Mouse (Mus musculus) heart, embryonic 14.5 days (tissue): ENCODE data around the gene Gm49369. TPM values are rescaled to one million over a fixed set of nuclear protein-coding genes. Genes with fewer than 3 reads are reported as not detected.

Source experiments
- ATAC-seq: fragments of 200-750 bp; cut with Nextera tagmentation; 2 replicates; pipeline ENCODE4 v1.8.0; 2017; ENCODE audit warnings: low read depth, moderate TSS enrichment; ENCODE audit not compliant: insufficient number of reproducible peaks, insufficient read depth, low FRiP score
- H3K27ac ChIP-seq, 2 experiments: fragments of 200-500 bp in 1 of 2; fragments of 300-500 bp in 1 of 2; sonication (generic) in 1 of 2; replicated peaks in 1 of 2; 2 replicates each; pipeline ENCODE4 v1.5.1; 2012 to 2014; ENCODE audit warnings: low read depth in 2 of 2, low read length in 2 of 2, control low read depth in 1 of 2, mild to moderate bottlenecking in 1 of 2, mixed read lengths in 1 of 2; ENCODE audit not compliant: control insufficient read depth in 1 of 2, insufficient read depth in 1 of 2
- H3K27me3 ChIP-seq: fragments of 300-500 bp; sonication (generic); 2 replicates; pipeline ENCODE4 v1.6.1; 2014; ENCODE audit warnings: mild to moderate bottlenecking, low read length, control low read depth; ENCODE audit not compliant: control insufficient read depth, insufficient read depth
- H3K36me3 ChIP-seq: fragments of 300-500 bp; sonication (generic); 2 replicates; pipeline ENCODE4 v1.6.1; 2014; ENCODE audit warnings: mild to moderate bottlenecking, control low read depth, low read length, mixed read lengths; ENCODE audit not compliant: control insufficient read depth, insufficient read depth
- H3K4me1 ChIP-seq, 2 experiments: fragments of 200-500 bp in 1 of 2; fragments of 300-500 bp in 1 of 2; sonication (generic) in 1 of 2; 2 replicates each; pipeline ENCODE4 v1.6.1; 2012 to 2014; ENCODE audit warnings: low read length in 2 of 2, control low read depth in 1 of 2, mixed read lengths in 1 of 2; ENCODE audit not compliant: control insufficient read depth in 2 of 2, insufficient read depth in 2 of 2
- H3K4me2 ChIP-seq: fragments of 300-500 bp; sonication (generic); 2 replicates; pipeline ENCODE4 v1.6.1; 2014; ENCODE audit warnings: mild to moderate bottlenecking, low read length
- H3K4me3 ChIP-seq, 2 experiments: fragments of 200-500 bp in 1 of 2; fragments of 300-500 bp in 1 of 2; sonication (generic) in 1 of 2; 2 replicates each; pipeline ENCODE4 v1.5.1; 2012 to 2014; ENCODE audit warnings: low read length in 2 of 2, mild to moderate bottlenecking in 2 of 2, control low read depth in 1 of 2, low read depth in 1 of 2, moderate library complexity in 1 of 2; ENCODE audit not compliant: control insufficient read depth in 1 of 2, insufficient read depth in 1 of 2
- H3K9ac ChIP-seq: fragments of 300-500 bp; sonication (generic); 2 replicates; pipeline ENCODE4 v1.6.1; 2014; ENCODE audit warnings: mild to moderate bottlenecking, low read length
- H3K9me3 ChIP-seq: fragments of 300-500 bp; sonication (generic); 2 replicates; pipeline ENCODE4 v1.6.1; 2016; ENCODE audit warnings: low read length, control low read depth; ENCODE audit not compliant: control insufficient read depth
- WGBS: fragments of 180-500 bp; shearing (Covaris S2); extraction: QIAGEN DNeasy Blood & Tissue Kit; methylation state at CpG from one replicate; pipeline ENCODE4 v1.1.7; 2014; 5-methylcytosine and 5-hydroxymethylcytosine counted together
- polyA plus RNA-seq: library from polyadenylated mRNA; unstranded; fragments of >200 nt; fragmentation: Nextera tagmentation; extraction: Ambion mirVana; gene quantifications from 2 replicates; pipeline ENCODE4 v1.2.1, GENCODE M21; 2014

The Gm49369 gene
- polyA plus RNA-seq, 1 experiment from 2014 or later = not detected

GRCm38 (mm10) chr7:142394261-142395190 lies 12.1 kb upstream of the Gm49369 start:
- no peak overlapping the region for H3K9ac ChIP-seq
- no peak for ATAC-seq
- 59% methylated on average over 6 of the region's 6 CpGs for WGBS
- H3K4me3 ChIP-seq = no peak overlapping the region
- H3K27ac ChIP-seq = no peak overlapping the region
- no peaks in the 10 kb centered on the region for H3K36me3 ChIP-seq
- H3K4me2 ChIP-seq = no peak overlapping the region
- H3K9me3 ChIP-seq = no peaks in the 10 kb centered on the region
- H3K27me3 ChIP-seq = no peaks in the 10 kb centered on the region
- H3K4me1 ChIP-seq = 0 out of 4 replicates have a peak, but pooled peaks cover 0 to 4% of the 10 kb centered on the region in 2 experiments

- peak; percentile 37; the same call in 1 of the 2 replicates for ATAC-seq
Observed at GRCm38 (mm10) chr7:142393191-142393590, 10.7 kb upstream of the Gm49369 start.

GRCm38 (mm10) chr7:142391609-142392008 lies 9.1 kb upstream of the Gm49369 start:
- Histone ChIP-seq H3K9ac (no peak overlapping the region), H3K4me2 (no peak overlapping the region), H3K4me1 (peaks cover 3 to 5% of the 10 kb centered on the region in 2 experiments), H3K36me3 (no peaks in the 10 kb centered on the region), H3K27ac (no peak overlapping the region), H3K9me3 (no peaks in the 10 kb centered on the region), H3K27me3 (no peaks in the 10 kb centered on the region), H3K4me3 (no peak overlapping the region)
- ATAC-seq = no peak
- WGBS = 60% methylated on average over 4 of the region's 4 CpGs

More at GRCm38 (mm10) chr7:142393191-142393590, 10.7 kb upstream of the Gm49369 start:
- Histone ChIP-seq H3K4me1 (0 out of 4 replicates have a peak, but pooled peaks cover 0 to 4% of the 10 kb centered on the region in 2 experiments), H3K27me3 (no peaks in the 10 kb centered on the region), H3K27ac (no peak overlapping the region), H3K9ac (no peak overlapping the region), H3K4me2 (no peak overlapping the region), H3K4me3 (no peak overlapping the region), H3K9me3 (no peaks in the 10 kb centered on the region), H3K36me3 (no peaks in the 10 kb centered on the region)
- 20% methylated on average over 4 of the region's 4 CpGs for WGBS

GRCm38 (mm10) chr7:142391108-142391507 lies 8.6 kb upstream of the Gm49369 start:
- no peaks in the 10 kb centered on the region for H3K36me3 ChIP-seq
- H3K4me1 ChIP-seq = peaks cover 8 to 10% of the 10 kb centered on the region in 2 experiments
- no peak overlapping the region for H3K9ac ChIP-seq
- H3K27ac ChIP-seq = no peak overlapping the region
- no peaks in the 10 kb centered on the region for H3K9me3 ChIP-seq
- H3K4me3 ChIP-seq = no peak overlapping the region
- 73% methylated on average over 3 of the region's 3 CpGs for WGBS
- H3K4me2 ChIP-seq = no peak overlapping the region
- H3K27me3 ChIP-seq = no peaks in the 10 kb centered on the region
- ATAC-seq = no peak

GRCm38 (mm10) chr7:142389961-142390650 lies 7.6 kb upstream of the Gm49369 start:
- Histone ChIP-seq H3K9ac (no peak overlapping the region), H3K4me2 (no peak overlapping the region), H3K4me1 (peaks cover 15 to 17% of the 10 kb centered on the region in 2 experiments), H3K36me3 (peaks cover 8% of the 10 kb centered on the region), H3K27me3 (no peaks in the 10 kb centered on the region), H3K27ac (no peak overlapping the region), H3K4me3 (no peak overlapping the region), H3K9me3 (no peaks in the 10 kb centered on the region)
- no peak for ATAC-seq
- WGBS = 80% methylated on average over 3 of the region's 3 CpGs

GRCm38 (mm10) chr7:142388740-142389139 lies 6.3 kb upstream of the Gm49369 start:
- Histone ChIP-seq H3K27me3 (no peaks in the 10 kb centered on the region), H3K9ac (no peak overlapping the region), H3K4me3 (no peak overlapping the region), H3K27ac (no peak overlapping the region), H3K4me1 (peaks cover 15 to 17% of the 10 kb centered on the region in 2 experiments), H3K4me2 (no peak overlapping the region), H3K36me3 (peaks cover 22% of the 10 kb centered on the region), H3K9me3 (no peaks in the 10 kb centered on the region)
- ATAC-seq = no peak
- WGBS = 86% methylated on average over 2 of the region's 2 CpGs

GRCm38 (mm10) chr7:142388198-142388597 lies 5.7 kb upstream of the Gm49369 start:
- Histone ChIP-seq H3K9ac (no peak overlapping the region), H3K27me3 (no peaks in the 10 kb centered on the region), H3K4me1 (peaks cover 15 to 17% of the 10 kb centered on the region in 2 experiments), H3K4me2 (peak overlapping the region; percentile 76), H3K9me3 (no peaks in the 10 kb centered on the region), H3K36me3 (peaks cover 27% of the 10 kb centered on the region), H3K4me3 (peak overlapping the region; percentile 52 to 63), H3K27ac (peak overlapping the region; percentile 54 to 64)
- WGBS = 94% methylated on average over 1 of the region's 1 CpGs
- ATAC-seq = no peak
